Mouse (Mus musculus): ENCODE measurements at regions not wholly inside any gene's neighbourhood (a gene's known extent, or its start where the extent isn't known, plus 50 kb on each side); places are given as distances from the start of the nearest gene placed in this dataset.

GRCm38 (mm10) chr17:87569981-87570380 is 65.8 kb upstream of the Epcam start:
- TF ChIP-seq EP300 (IDR thresholded peaks at IDR 0.05; ENCODE audit: low read depth) (no peak), CTCF (IDR thresholded peaks at IDR 0.05; ENCODE audit: low read depth) (no peak)
- no peak overlapping the region for H3K4me2 ChIP-seq (ENCODE audit: low read depth, low read length)
- H3K36me3 ChIP-seq (replicated peaks; ENCODE audit: control insufficient read depth, insufficient read depth, low read length): no peaks in the 10 kb centered on the region
- 0 out of 2 replicates have a peak, but pooled peaks cover 8% of the 10 kb centered on the region for H3K27me3 ChIP-seq (ENCODE audit: control insufficient read depth, insufficient read depth, low read length)
- no peak overlapping the region for H3K4me3 ChIP-seq (ENCODE audit: low read depth, low read length)
- no peaks in the 10 kb centered on the region for H3K9me3 ChIP-seq (replicated peaks; ENCODE audit: control insufficient read depth, low read length)
- DNase-seq (ENCODE audit: low spot score): no peak
- no peak for ATAC-seq (ENCODE audit: insufficient read depth, low read depth)
- no peak overlapping the region for H3K9ac ChIP-seq (replicated peaks; ENCODE audit: low read depth, low read length)
- H3K4me1 ChIP-seq (ENCODE audit: control insufficient read depth, insufficient read depth): no peaks in the 10 kb centered on the region
- 76% methylated on average over 9 of the region's 9 CpGs for WGBS
- no peak overlapping the region for H3K27ac ChIP-seq (ENCODE audit: low read depth)

- no peaks in the 10 kb centered on the region for H3K9me3 ChIP-seq (replicated peaks; ENCODE audit: control insufficient read depth, low read length)
- H3K9ac ChIP-seq (replicated peaks; ENCODE audit: low read depth, low read length): no peak overlapping the region
- H3K27ac ChIP-seq (ENCODE audit: low read depth): no peak overlapping the region
- ATAC-seq (ENCODE audit: insufficient read depth, low read depth) (peak; percentile 44; the same call in 1 of the 2 replicates), DNase-seq (ENCODE audit: low spot score) (no peak)
- no peaks in the 10 kb centered on the region for H3K36me3 ChIP-seq (replicated peaks; ENCODE audit: control insufficient read depth, insufficient read depth, low read length)
- no peak overlapping the region for H3K4me3 ChIP-seq (ENCODE audit: low read depth, low read length)
- TF ChIP-seq EP300 (IDR thresholded peaks at IDR 0.05; ENCODE audit: low read depth) (no peak), CTCF (IDR thresholded peaks at IDR 0.05; ENCODE audit: low read depth) (no peak)
- 59% methylated on average over 18 of the region's 18 CpGs for WGBS
- peak overlapping the region; percentile 54; the same call in 1 of the 2 replicates for H3K4me2 ChIP-seq (ENCODE audit: low read depth, low read length)
- H3K4me1 ChIP-seq (ENCODE audit: control insufficient read depth, insufficient read depth): no peaks in the 10 kb centered on the region
- H3K27me3 ChIP-seq (ENCODE audit: control insufficient read depth, insufficient read depth, low read length): 0 out of 2 replicates have a peak, but pooled peaks cover 8% of the 10 kb centered on the region
Observed at GRCm38 (mm10) chr17:87570676-87571344, 65.0 kb upstream of the Epcam start.

GRCm38 (mm10) chr17:87571345-87571932 is 64.3 kb upstream of the Epcam start:
- H3K27ac ChIP-seq (ENCODE audit: low read depth): no peak overlapping the region
- no peaks in the 10 kb centered on the region for H3K36me3 ChIP-seq (replicated peaks; ENCODE audit: control insufficient read depth, insufficient read depth, low read length)
- H3K4me1 ChIP-seq (ENCODE audit: control insufficient read depth, insufficient read depth): no peaks in the 10 kb centered on the region
- 8% methylated on average over 18 of the region's 18 CpGs for WGBS
- DNase-seq (ENCODE audit: low spot score) (peak; percentile 77), ATAC-seq (ENCODE audit: insufficient read depth, low read depth) (peak; percentile 84)
- H3K27me3 ChIP-seq (ENCODE audit: control insufficient read depth, insufficient read depth, low read length): 0 out of 2 replicates have a peak, but pooled peaks cover 8% of the 10 kb centered on the region
- no peak overlapping the region for H3K9ac ChIP-seq (replicated peaks; ENCODE audit: low read depth, low read length)
- H3K9me3 ChIP-seq (replicated peaks; ENCODE audit: control insufficient read depth, low read length): no peaks in the 10 kb centered on the region
- H3K4me3 ChIP-seq (ENCODE audit: low read depth, low read length): peak overlapping the region; percentile 26; the same call in 1 of the 2 replicates
- peak; percentile 100 for TF ChIP-seq CTCF (IDR thresholded peaks at IDR 0.05; ENCODE audit: low read depth)
- no peak for TF ChIP-seq EP300 (IDR thresholded peaks at IDR 0.05; ENCODE audit: low read depth)
- peak overlapping the region; percentile 54 for H3K4me2 ChIP-seq (ENCODE audit: low read depth, low read length)

GRCm38 (mm10) chr17:87583575-87583974 is 52.2 kb upstream of the Epcam start:
- Histone ChIP-seq H3K27ac (ENCODE audit: low read depth) (no peak overlapping the region), H3K36me3 (replicated peaks; ENCODE audit: control insufficient read depth, insufficient read depth, low read length) (no peaks in the 10 kb centered on the region), H3K4me2 (ENCODE audit: low read depth, low read length) (no peak overlapping the region), H3K4me1 (ENCODE audit: control insufficient read depth, insufficient read depth) (no peaks in the 10 kb centered on the region), H3K27me3 (ENCODE audit: control insufficient read depth, insufficient read depth, low read length) (no peaks in the 10 kb centered on the region), H3K4me3 (ENCODE audit: low read depth, low read length) (no peak overlapping the region), H3K9ac (replicated peaks; ENCODE audit: low read depth, low read length) (no peak overlapping the region), H3K9me3 (replicated peaks; ENCODE audit: control insufficient read depth, low read length) (peaks cover 5% of the 10 kb centered on the region; the same call in 1 of the 2 replicates)
- ATAC-seq (ENCODE audit: insufficient read depth, low read depth): no peak
- WGBS: 44% methylated on average over 6 of the region's 6 CpGs
- no peak for DNase-seq (ENCODE audit: low spot score)
- TF ChIP-seq EP300 (IDR thresholded peaks at IDR 0.05; ENCODE audit: low read depth) (no peak), CTCF (IDR thresholded peaks at IDR 0.05; ENCODE audit: low read depth) (no peak)

GRCm38 (mm10) chr17:87585355-87585754 is 50.4 kb upstream of the Epcam start:
- Histone ChIP-seq H3K9me3 (replicated peaks; ENCODE audit: control insufficient read depth, low read length) (peaks cover 5% of the 10 kb centered on the region; the same call in 1 of the 2 replicates), H3K4me1 (ENCODE audit: control insufficient read depth, insufficient read depth) (no peaks in the 10 kb centered on the region), H3K4me3 (ENCODE audit: low read depth, low read length) (no peak overlapping the region), H3K9ac (replicated peaks; ENCODE audit: low read depth, low read length) (no peak overlapping the region), H3K27ac (ENCODE audit: low read depth) (no peak overlapping the region), H3K36me3 (replicated peaks; ENCODE audit: control insufficient read depth, insufficient read depth, low read length) (no peaks in the 10 kb centered on the region), H3K27me3 (ENCODE audit: control insufficient read depth, insufficient read depth, low read length) (no peaks in the 10 kb centered on the region), H3K4me2 (ENCODE audit: low read depth, low read length) (no peak overlapping the region)
- DNase-seq (ENCODE audit: low spot score) (no peak), ATAC-seq (ENCODE audit: insufficient read depth, low read depth) (no peak)
- no peak for TF ChIP-seq CTCF (IDR thresholded peaks at IDR 0.05; ENCODE audit: low read depth)
- TF ChIP-seq EP300 (IDR thresholded peaks at IDR 0.05; ENCODE audit: low read depth): no peak
- 65% methylated on average over 6 of the region's 6 CpGs for WGBS

All from heart, postnatal 0 days (tissue).